ENCODE assay signal across 13 mouse cellular contexts in genomic region chr15:6388631-6389030, GRCm38 (mm10). TPM values are rescaled to one million over a fixed set of nuclear protein-coding genes. Genes with fewer than 3 reads are reported as not detected.
A peak's percentile ranks its signal among the peaks of the same experiment; 100 is the strongest.
DNase-seq lines count a peak whose midpoint lies in the region; ATAC-seq and TF ChIP-seq lines count a peak whose summit lies in the region.
"Had no signal": no experiment of that assay in that cellular context is flagged by ENCODE, and none has a peak within 500 bp of the region (broad histone marks: within the 10 kb centered on the region; RNA-seq: fewer than 3 reads in every experiment).

No protein-coding gene starts in this region.

- peak overlapping the region; percentile 85; the same call in 1 of the 2 replicates for H3K4me2 ChIP-seq in hindbrain, embryonic 13.5 days
- peak overlapping the region; percentile 63 for H3K4me2 ChIP-seq in embryonic facial prominence, embryonic 13.5 days
- peak overlapping the region; percentile 72 for H3K4me2 ChIP-seq in limb, embryonic 13.5 days (replicated peaks)

- TF ChIP-seq POLR2A in bone marrow macrophage, adult 2 months (IDR thresholded peaks at IDR 0.05; ENCODE audit: borderline replicate concordance, low read depth, low read length) = no peak

- DNase-seq in hindbrain, embryonic 10.5 days (ENCODE audit: low spot score) = no peak
- DNase-seq in cerebellum, postnatal 36 days = no peak
- no peak for DNase-seq in natural killer cell, adult 2 months (ENCODE audit: low spot score in 2 of 2)
- no peak for DNase-seq in right cerebral cortex, postnatal 10 days (ENCODE audit: low spot score in 2 of 2)
- DNase-seq: cerebellum, postnatal 14 days; lung, postnatal 4 days; thymus, postnatal 14 days had no signal

- H3K4me1 ChIP-seq in hindbrain, embryonic 13.5 days (replicated peaks) = peaks cover 5% of the 10 kb centered on the region
- peaks cover 27% of the 10 kb centered on the region for H3K4me1 ChIP-seq in hindbrain, embryonic 10.5 days (replicated peaks)
- H3K4me1 ChIP-seq in bone marrow macrophage, adult 2 months (ENCODE audit: control insufficient read depth, insufficient read depth, low read length) = peaks cover 32% of the 10 kb centered on the region
- peaks cover 40% of the 10 kb centered on the region for H3K4me1 ChIP-seq in embryonic facial prominence, embryonic 13.5 days
- peaks cover 58% of the 10 kb centered on the region for H3K4me1 ChIP-seq in limb, embryonic 13.5 days

- ATAC-seq in hindbrain, embryonic 13.5 days (ENCODE audit: low FRiP score) = no peak
- ATAC-seq in embryonic facial prominence, embryonic 13.5 days (ENCODE audit: insufficient number of reproducible peaks, insufficient read depth, low FRiP score, low TSS enrichment, low read depth) = no peak
- ATAC-seq in limb, embryonic 13.5 days (ENCODE audit: low FRiP score, low read depth) = no peak
- ATAC-seq: forebrain, embryonic 16.5 days had no signal

- H3K27me3 ChIP-seq in hindbrain, embryonic 13.5 days = peaks cover 5% of the 10 kb centered on the region
- H3K27me3 ChIP-seq in hindbrain, embryonic 10.5 days (ENCODE audit: insufficient read depth, poor library complexity, severe bottlenecking) = no peaks in the 10 kb centered on the region; the same call in 1 of the 2 replicates
- H3K27me3 ChIP-seq in embryonic facial prominence, embryonic 13.5 days = no peaks in the 10 kb centered on the region
- no peaks in the 10 kb centered on the region for H3K27me3 ChIP-seq in limb, embryonic 13.5 days

- TF ChIP-seq CTCF in bone marrow macrophage, adult 2 months (IDR thresholded peaks at IDR 0.05; ENCODE audit: low read depth, low read length) = no peak

- WGBS in hindbrain, embryonic 13.5 days = 94% methylated on average over 7 of the region's 7 CpGs
- WGBS in hindbrain, embryonic 10.5 days = 89% methylated on average over 7 of the region's 7 CpGs
- WGBS in embryonic facial prominence, embryonic 13.5 days = 91% methylated on average over 7 of the region's 7 CpGs
- 95% methylated on average over 7 of the region's 7 CpGs for WGBS in limb, embryonic 13.5 days

- H3K4me3 ChIP-seq in hindbrain, embryonic 13.5 days = no peak overlapping the region
- no peak overlapping the region; the same call in 1 of the 2 replicates for H3K4me3 ChIP-seq in hindbrain, embryonic 10.5 days
- peak overlapping the region; percentile 70 for H3K4me3 ChIP-seq in bone marrow macrophage, adult 2 months (ENCODE audit: insufficient read depth, low read length)
- peak overlapping the region; percentile 60 for H3K4me3 ChIP-seq in embryonic facial prominence, embryonic 13.5 days
- H3K4me3 ChIP-seq in limb, embryonic 13.5 days = peak overlapping the region; percentile 64

- no peak overlapping the region for H3K27ac ChIP-seq in hindbrain, embryonic 13.5 days
- no peak overlapping the region for H3K27ac ChIP-seq in hindbrain, embryonic 10.5 days
- H3K27ac ChIP-seq in bone marrow macrophage, adult 2 months (ENCODE audit: insufficient read depth, low read depth, low read length) = peak overlapping the region; percentile 92
- H3K27ac ChIP-seq in embryonic facial prominence, embryonic 13.5 days = no peak overlapping the region; the same call in 1 of the 2 replicates
- H3K27ac ChIP-seq in limb, embryonic 13.5 days = peak overlapping the region; percentile 84; the same call in 1 of the 2 replicates

- no peak overlapping the region for H3K9ac ChIP-seq in hindbrain, embryonic 13.5 days
- H3K9ac ChIP-seq in embryonic facial prominence, embryonic 13.5 days = peak overlapping the region; percentile 73; the same call in 1 of the 2 replicates
- H3K9ac ChIP-seq in limb, embryonic 13.5 days = peak overlapping the region; percentile 77

- no peaks in the 10 kb centered on the region for H3K36me3 ChIP-seq in hindbrain, embryonic 13.5 days
- H3K36me3 ChIP-seq in hindbrain, embryonic 10.5 days = no peaks in the 10 kb centered on the region
- peaks cover 15% of the 10 kb centered on the region for H3K36me3 ChIP-seq in embryonic facial prominence, embryonic 13.5 days
- H3K36me3 ChIP-seq in limb, embryonic 13.5 days = peaks cover 14% of the 10 kb centered on the region

- H3K9me3 ChIP-seq in hindbrain, embryonic 13.5 days = no peaks in the 10 kb centered on the region
- H3K9me3 ChIP-seq in hindbrain, embryonic 10.5 days = no peaks in the 10 kb centered on the region
- no peaks in the 10 kb centered on the region for H3K9me3 ChIP-seq in embryonic facial prominence, embryonic 13.5 days
- no peaks in the 10 kb centered on the region for H3K9me3 ChIP-seq in limb, embryonic 13.5 days

RNA-seq across cellular contexts. Expression of gene C9, which starts 56.5 kb away (rescaled TPM):
- not detected in 2 replicates for polyA plus RNA-seq in hindbrain, embryonic 13.5 days (2015; fragmentation: Nextera tagmentation; extraction: Ambion mirVana)
- not detected in 2 replicates for polyA plus RNA-seq in hindbrain, embryonic 10.5 days (2016; fragmentation: Nextera tagmentation; extraction: Ambion mirVana)
- polyA plus RNA-seq in bone marrow macrophage, adult 2 months (2012; ENCODE audit: insufficient read depth, insufficient read length, missing spikeins) = not detected in 2 replicates
- not detected in 2 replicates for polyA plus RNA-seq in embryonic facial prominence, embryonic 13.5 days (2015; fragmentation: Nextera tagmentation; extraction: Ambion mirVana)
- not detected in 2 replicates for polyA plus RNA-seq in limb, embryonic 13.5 days (2015; fragmentation: Nextera tagmentation; extraction: Ambion mirVana)
- polyA plus RNA-seq: forebrain, embryonic 16.5 days; large intestine, adult 2 months had no signal

Comparison
In these comparisons a context has a peak if more than half of its experiments do, and no peak if none do; other contexts are left out.
1. H3K27ac ChIP-seq: peak in bone marrow macrophage, adult 2 months (single experiment) and limb, embryonic 13.5 days (single experiment); none in hindbrain, embryonic 13.5 days (single experiment), hindbrain, embryonic 10.5 days (single experiment) and embryonic facial prominence, embryonic 13.5 days (single experiment).
2. H3K4me3 ChIP-seq: peak in bone marrow macrophage, adult 2 months (single experiment), embryonic facial prominence, embryonic 13.5 days (single experiment) and limb, embryonic 13.5 days (single experiment); none in hindbrain, embryonic 13.5 days (single experiment) and hindbrain, embryonic 10.5 days (single experiment).
3. Peak in every context shown above with its lines, with median percentiles within 50 percentile points of each other: H3K4me2 ChIP-seq.